Mouse (Mus musculus): ENCODE measurements around the gene Gucy1b2. TPM values are rescaled to one million over a fixed set of nuclear protein-coding genes. Genes with fewer than 3 reads are reported as not detected.
A peak's percentile ranks its signal among the peaks of the same experiment; 100 is the strongest.

Gucy1b2 gene
- polyA plus RNA-seq, 2 experiments, result 0.10 to 0.15 TPM

GRCm38 (mm10) chr14:62468119-62468752 is 12.1 kb upstream of the Gucy1b2 start:
- 67% methylated on average over 6 of the region's 6 CpGs for WGBS
- Histone ChIP-seq H3K4me2 (replicated peaks; ENCODE audit: low read depth, low read length, severe bottlenecking) (no peak overlapping the region), H3K27me3 (ENCODE audit: control insufficient read depth, insufficient read depth, low read length) (no peaks in the 10 kb centered on the region), H3K27ac (replicated peaks; ENCODE audit: low read depth, low read length) (no peak overlapping the region), H3K4me3 (replicated peaks; ENCODE audit: low read length) (no peak overlapping the region), H3K9me3 (ENCODE audit: control insufficient read depth, low read length) (no peaks in the 10 kb centered on the region), H3K9ac (ENCODE audit: low read depth, low read length, severe bottlenecking) (no peak overlapping the region), H3K4me1 (ENCODE audit: control insufficient read depth, insufficient read depth, low read length) (0 out of 2 replicates have a peak, but pooled peaks cover 3% of the 10 kb centered on the region), H3K36me3 (ENCODE audit: control insufficient read depth, insufficient read depth, low read length) (no peaks in the 10 kb centered on the region)
- DNase-seq (ENCODE audit: low spot score) (no peak), ATAC-seq (ENCODE audit: low FRiP score, low read depth) (no peak)
- TF ChIP-seq POLR2A (IDR thresholded peaks at IDR 0.05; ENCODE audit: borderline replicate concordance, extremely low read depth, insufficient read depth, insufficient read length), result no peak

GRCm38 (mm10) chr14:62464966-62465365 is 8.9 kb upstream of the Gucy1b2 start:
- TF ChIP-seq POLR2A (IDR thresholded peaks at IDR 0.05; ENCODE audit: borderline replicate concordance, extremely low read depth, insufficient read depth, insufficient read length), result no peak
- Histone ChIP-seq H3K4me1 (ENCODE audit: control insufficient read depth, insufficient read depth, low read length) (0 out of 2 replicates have a peak, but pooled peaks cover 3% of the 10 kb centered on the region), H3K9me3 (ENCODE audit: control insufficient read depth, low read length) (0 out of 2 replicates have a peak, but pooled peaks cover 3% of the 10 kb centered on the region), H3K27ac (replicated peaks; ENCODE audit: low read depth, low read length) (no peak overlapping the region), H3K9ac (ENCODE audit: low read depth, low read length, severe bottlenecking) (peak overlapping the region; percentile 16; the same call in 1 of the 2 replicates), H3K27me3 (ENCODE audit: control insufficient read depth, insufficient read depth, low read length) (no peaks in the 10 kb centered on the region), H3K36me3 (ENCODE audit: control insufficient read depth, insufficient read depth, low read length) (no peaks in the 10 kb centered on the region), H3K4me3 (replicated peaks; ENCODE audit: low read length) (no peak overlapping the region), H3K4me2 (replicated peaks; ENCODE audit: low read depth, low read length, severe bottlenecking) (peak overlapping the region; percentile 10; the same call in 1 of the 2 replicates)
- ATAC-seq (ENCODE audit: low FRiP score, low read depth), result no peak
- DNase-seq (ENCODE audit: low spot score), result peak; percentile 21
- 23% methylated on average over 9 of the region's 9 CpGs for WGBS

GRCm38 (mm10) chr14:62459541-62459940 is 3.5 kb upstream of the Gucy1b2 start:
- no peak for DNase-seq (ENCODE audit: low spot score)
- H3K27me3 ChIP-seq (ENCODE audit: control insufficient read depth, insufficient read depth, low read length), result no peaks in the 10 kb centered on the region
- TF ChIP-seq POLR2A (IDR thresholded peaks at IDR 0.05; ENCODE audit: borderline replicate concordance, extremely low read depth, insufficient read depth, insufficient read length), result no peak
- ATAC-seq (ENCODE audit: low FRiP score, low read depth), result no peak
- H3K4me3 ChIP-seq (replicated peaks; ENCODE audit: low read length), result no peak overlapping the region
- no peak overlapping the region for H3K9ac ChIP-seq (ENCODE audit: low read depth, low read length, severe bottlenecking)
- H3K27ac ChIP-seq (replicated peaks; ENCODE audit: low read depth, low read length), result no peak overlapping the region
- no peaks in the 10 kb centered on the region for H3K36me3 ChIP-seq (ENCODE audit: control insufficient read depth, insufficient read depth, low read length)
- 59% methylated on average over 11 of the region's 11 CpGs for WGBS
- H3K4me1 ChIP-seq (ENCODE audit: control insufficient read depth, insufficient read depth, low read length), result peaks cover 2% of the 10 kb centered on the region; the same call in 1 of the 2 replicates
- H3K9me3 ChIP-seq (ENCODE audit: control insufficient read depth, low read length), result 0 out of 2 replicates have a peak, but pooled peaks cover 3% of the 10 kb centered on the region
- H3K4me2 ChIP-seq (replicated peaks; ENCODE audit: low read depth, low read length, severe bottlenecking), result no peak overlapping the region

- H3K4me2 ChIP-seq (replicated peaks; ENCODE audit: low read depth, low read length, severe bottlenecking), result no peak overlapping the region
- no peak overlapping the region for H3K4me3 ChIP-seq (replicated peaks; ENCODE audit: low read length)
- WGBS, result 18% methylated on average over 22 of the region's 22 CpGs
- H3K27ac ChIP-seq (replicated peaks; ENCODE audit: low read depth, low read length), result no peak overlapping the region
- 0 out of 2 replicates have a peak, but pooled peaks cover 3% of the 10 kb centered on the region for H3K9me3 ChIP-seq (ENCODE audit: control insufficient read depth, low read length)
- peaks cover 2% of the 10 kb centered on the region; the same call in 1 of the 2 replicates for H3K4me1 ChIP-seq (ENCODE audit: control insufficient read depth, insufficient read depth, low read length)
- no peak overlapping the region for H3K9ac ChIP-seq (ENCODE audit: low read depth, low read length, severe bottlenecking)
- no peaks in the 10 kb centered on the region for H3K36me3 ChIP-seq (ENCODE audit: control insufficient read depth, insufficient read depth, low read length)
- H3K27me3 ChIP-seq (ENCODE audit: control insufficient read depth, insufficient read depth, low read length), result no peaks in the 10 kb centered on the region
- no peak for TF ChIP-seq POLR2A (IDR thresholded peaks at IDR 0.05; ENCODE audit: borderline replicate concordance, extremely low read depth, insufficient read depth, insufficient read length)
- ATAC-seq (ENCODE audit: low FRiP score, low read depth) (peak; percentile 89), DNase-seq (ENCODE audit: low spot score) (peak; percentile 92)
Measured at GRCm38 (mm10) chr14:62457420-62458181, 1.5 kb upstream of the Gucy1b2 start.

GRCm38 (mm10) chr14:62455570-62455879 is 564 bp downstream of the Gucy1b2 start:
- DNase-seq (ENCODE audit: low spot score), result no peak
- no peaks in the 10 kb centered on the region for H3K9me3 ChIP-seq (ENCODE audit: control insufficient read depth, low read length)
- no peaks in the 10 kb centered on the region for H3K36me3 ChIP-seq (ENCODE audit: control insufficient read depth, insufficient read depth, low read length)
- H3K27me3 ChIP-seq (ENCODE audit: control insufficient read depth, insufficient read depth, low read length), result no peaks in the 10 kb centered on the region
- no peak overlapping the region for H3K27ac ChIP-seq (replicated peaks; ENCODE audit: low read depth, low read length)
- H3K4me1 ChIP-seq (ENCODE audit: control insufficient read depth, insufficient read depth, low read length), result peaks cover 2% of the 10 kb centered on the region; the same call in 1 of the 2 replicates
- no peak overlapping the region for H3K4me3 ChIP-seq (replicated peaks; ENCODE audit: low read length)
- WGBS, result 75% methylated on average over 5 of the region's 5 CpGs
- ATAC-seq (ENCODE audit: low FRiP score, low read depth), result no peak
- no peak overlapping the region for H3K9ac ChIP-seq (ENCODE audit: low read depth, low read length, severe bottlenecking)
- no peak for TF ChIP-seq POLR2A (IDR thresholded peaks at IDR 0.05; ENCODE audit: borderline replicate concordance, extremely low read depth, insufficient read depth, insufficient read length)
- no peak overlapping the region for H3K4me2 ChIP-seq (replicated peaks; ENCODE audit: low read depth, low read length, severe bottlenecking)

Measured in limb, embryonic 14.5 days (tissue).